ENCODE assay signal across 8 mouse cellular contexts in the genomic region with DNA sequence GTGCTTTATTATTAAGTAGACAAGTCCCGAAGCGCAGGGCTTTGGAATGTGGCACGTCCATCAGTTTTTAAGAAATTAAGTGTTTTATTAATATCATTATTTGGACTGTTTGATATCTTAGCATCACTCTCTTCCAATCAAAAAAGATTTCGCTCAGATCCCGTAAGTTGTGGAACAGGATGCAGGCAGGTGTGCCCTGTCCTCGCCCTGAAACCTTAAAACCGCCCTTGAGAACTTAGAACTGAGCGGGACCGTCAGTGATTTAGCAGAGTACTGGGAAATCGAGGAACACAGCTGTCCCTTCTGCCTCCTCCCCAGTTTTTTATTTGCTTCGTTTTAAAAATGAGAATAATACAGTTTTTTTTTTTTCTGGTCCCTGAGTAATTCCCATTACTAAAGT. TPM values are rescaled to one million over a fixed set of nuclear protein-coding genes. Genes with fewer than 3 reads are reported as not detected.
A peak's percentile ranks its signal among the peaks of the same experiment; 100 is the strongest.
DNase-seq lines count a peak whose midpoint lies in the region; ATAC-seq and TF ChIP-seq lines count a peak whose summit lies in the region.

No protein-coding gene starts in this region.

- 2% methylated on average over 11 of the region's 11 CpGs for WGBS in kidney, embryonic 15.5 days
- 1% methylated on average over 11 of the region's 11 CpGs for WGBS in bone marrow, adult 2 months
- WGBS in hindbrain, embryonic 15.5 days = 2% methylated on average over 11 of the region's 11 CpGs
- 4% methylated on average over 11 of the region's 11 CpGs for WGBS in midbrain, embryonic 16.5 days

- TF ChIP-seq CTCF in bone marrow, adult 2 months (IDR thresholded peaks at IDR 0.05; ENCODE audit: control insufficient read depth, insufficient read depth, low read length) = no peak

- no peak for TF ChIP-seq POLR2A in bone marrow, adult 2 months (IDR thresholded peaks at IDR 0.05; ENCODE audit: borderline replicate concordance, control insufficient read depth, low read depth, low read length)

- no peak for ATAC-seq in kidney, embryonic 15.5 days (replicated peaks; ENCODE audit: low FRiP score)
- ATAC-seq in hindbrain, embryonic 15.5 days (ENCODE audit: low FRiP score, low read depth) = no peak
- ATAC-seq in midbrain, embryonic 16.5 days = peak; percentile 16
- ATAC-seq in monocyte, adult 5-6 weeks (replicated peaks; ENCODE audit: insufficient number of reproducible peaks, low FRiP score, low TSS enrichment, poor library complexity, severe bottlenecking) = no peak

- H3K4me2 ChIP-seq in kidney, embryonic 15.5 days = peak overlapping the region; percentile 82
- peak overlapping the region; percentile 90 for H3K4me2 ChIP-seq in hindbrain, embryonic 15.5 days
- peak overlapping the region; percentile 88 for H3K4me2 ChIP-seq in midbrain, embryonic 16.5 days (ENCODE audit: low read length)

- H3K9me3 ChIP-seq in kidney, embryonic 15.5 days (replicated peaks) = no peaks in the 10 kb centered on the region
- no peaks in the 10 kb centered on the region for H3K9me3 ChIP-seq in hindbrain, embryonic 15.5 days
- no peaks in the 10 kb centered on the region for H3K9me3 ChIP-seq in midbrain, embryonic 16.5 days (replicated peaks; ENCODE audit: control insufficient read depth, low read length, poor library complexity, severe bottlenecking)

- peaks cover 23% of the 10 kb centered on the region for H3K4me1 ChIP-seq in kidney, embryonic 15.5 days
- no peaks in the 10 kb centered on the region; the same call in 1 of the 2 replicates for H3K4me1 ChIP-seq in bone marrow, adult 2 months (ENCODE audit: control insufficient read depth, insufficient read depth, low read length)
- peaks cover 16% of the 10 kb centered on the region for H3K4me1 ChIP-seq in hindbrain, embryonic 15.5 days (replicated peaks)
- peaks cover 13% of the 10 kb centered on the region for H3K4me1 ChIP-seq in midbrain, embryonic 16.5 days (ENCODE audit: control insufficient read depth, insufficient read depth, low read length)

- H3K36me3 ChIP-seq in kidney, embryonic 15.5 days = peaks cover 34% of the 10 kb centered on the region
- peaks cover 27% of the 10 kb centered on the region for H3K36me3 ChIP-seq in hindbrain, embryonic 15.5 days
- H3K36me3 ChIP-seq in midbrain, embryonic 16.5 days (ENCODE audit: control insufficient read depth, insufficient read depth, low read length) = peaks cover 15% of the 10 kb centered on the region

- peak overlapping the region; percentile 79 for H3K4me3 ChIP-seq in kidney, embryonic 15.5 days (replicated peaks)
- peak overlapping the region; percentile 93 for H3K4me3 ChIP-seq in bone marrow, adult 2 months (replicated peaks; ENCODE audit: control insufficient read depth, low read depth, low read length)
- H3K4me3 ChIP-seq in hindbrain, embryonic 15.5 days = peak overlapping the region; percentile 75
- H3K4me3 ChIP-seq in midbrain, embryonic 16.5 days (ENCODE audit: low read depth, low read length) = peak overlapping the region; percentile 75

- peak overlapping the region; percentile 79 for H3K9ac ChIP-seq in kidney, embryonic 15.5 days
- peak overlapping the region; percentile 70 for H3K9ac ChIP-seq in hindbrain, embryonic 15.5 days
- peak overlapping the region; percentile 85 for H3K9ac ChIP-seq in midbrain, embryonic 16.5 days (ENCODE audit: low read depth, low read length)

- peak overlapping the region; percentile 94 for H3K27ac ChIP-seq in kidney, embryonic 15.5 days
- H3K27ac ChIP-seq in bone marrow, adult 2 months (ENCODE audit: control insufficient read depth, insufficient read depth, low read depth, low read length, poor library complexity) = peak overlapping the region; percentile 84
- H3K27ac ChIP-seq in hindbrain, embryonic 15.5 days (replicated peaks) = peak overlapping the region; percentile 88
- peak overlapping the region; percentile 88 for H3K27ac ChIP-seq in midbrain, embryonic 16.5 days (ENCODE audit: low read length)

- no peak for DNase-seq in kidney, postnatal 25 days
- DNase-seq in embryo, embryonic 10.5 days (ENCODE audit: low spot score) = no peak
- DNase-seq in layer of hippocampus, postnatal 25 days (ENCODE audit: extremely low spot score in 1 of 2, low spot score in 1 of 2) = no peak

- H3K27me3 ChIP-seq in kidney, embryonic 15.5 days = no peaks in the 10 kb centered on the region
- H3K27me3 ChIP-seq in hindbrain, embryonic 15.5 days = no peaks in the 10 kb centered on the region
- H3K27me3 ChIP-seq in midbrain, embryonic 16.5 days (ENCODE audit: control insufficient read depth, insufficient read depth, low read depth, low read length) = no peaks in the 10 kb centered on the region

RNA-seq across cellular contexts. Expression of a gene that starts 0.6 kb away (rescaled TPM):
- 98.7 and 111 TPM in 2 replicates for polyA plus RNA-seq in kidney, embryonic 15.5 days (2015; fragmentation: Nextera tagmentation; extraction: Ambion mirVana)
- 4.4 and 16.4 TPM in 2 replicates for polyA plus RNA-seq in bone marrow, adult 2 months (2011; ENCODE audit: insufficient read depth, insufficient read length, low replicate concordance, missing spikeins)
- 103 and 113 TPM in 2 replicates for polyA plus RNA-seq in hindbrain, embryonic 15.5 days (2015; fragmentation: Nextera tagmentation; extraction: Ambion mirVana)
- polyA plus RNA-seq in midbrain, embryonic 16.5 days (2015; fragmentation: Nextera tagmentation; extraction: Ambion mirVana) = 105 and 113 TPM in 2 replicates
- 10 to 100 TPM; 25.7 to 35.0 TPM for total RNA-seq in layer of hippocampus, postnatal 25 days (2021)
- total RNA-seq in monocyte, adult 5-6 weeks (2017) = 44.9 to 54.5 TPM (median 46.9 TPM) in 3 replicates

RNA-seq across cellular contexts. Expression of a gene that starts 10.1 kb away (rescaled TPM):
- polyA plus RNA-seq in kidney, embryonic 15.5 days (2015; fragmentation: Nextera tagmentation; extraction: Ambion mirVana) = 0.10 TPM in 1 of 2 replicates, not detected in the other
- not detected in 2 replicates for polyA plus RNA-seq in bone marrow, adult 2 months (2011; ENCODE audit: insufficient read depth, insufficient read length, low replicate concordance, missing spikeins)
- 0.27 TPM in 1 of 2 replicates, not detected in the other for polyA plus RNA-seq in hindbrain, embryonic 15.5 days (2015; fragmentation: Nextera tagmentation; extraction: Ambion mirVana)
- 0.16 and 0.27 TPM in 2 replicates for polyA plus RNA-seq in midbrain, embryonic 16.5 days (2015; fragmentation: Nextera tagmentation; extraction: Ambion mirVana)
- total RNA-seq in layer of hippocampus, postnatal 25 days (2021) = not detected
- not detected in 3 replicates for total RNA-seq in monocyte, adult 5-6 weeks (2017)

RNA-seq across cellular contexts. Expression of a gene that starts 20.0 kb away (rescaled TPM):
- polyA plus RNA-seq in kidney, embryonic 15.5 days (2015; fragmentation: Nextera tagmentation; extraction: Ambion mirVana) = 66.4 and 66.6 TPM in 2 replicates
- polyA plus RNA-seq in bone marrow, adult 2 months (2011; ENCODE audit: insufficient read depth, insufficient read length, low replicate concordance, missing spikeins) = 15.3 and 19.6 TPM in 2 replicates
- polyA plus RNA-seq in hindbrain, embryonic 15.5 days (2015; fragmentation: Nextera tagmentation; extraction: Ambion mirVana) = 38.6 and 42.6 TPM in 2 replicates
- polyA plus RNA-seq in midbrain, embryonic 16.5 days (2015; fragmentation: Nextera tagmentation; extraction: Ambion mirVana) = 38.0 and 45.8 TPM in 2 replicates
- 10 to 100 TPM; 32.5 to 32.9 TPM for total RNA-seq in layer of hippocampus, postnatal 25 days (2021)
- total RNA-seq in monocyte, adult 5-6 weeks (2017) = 139 to 178 TPM (median 141 TPM) in 3 replicates

RNA-seq across cellular contexts. Expression of a gene that starts 20.0 kb away (rescaled TPM):
- polyA plus RNA-seq in kidney, embryonic 15.5 days (2015; fragmentation: Nextera tagmentation; extraction: Ambion mirVana) = 57.9 and 62.3 TPM in 2 replicates
- 20.7 and 27.7 TPM in 2 replicates for polyA plus RNA-seq in bone marrow, adult 2 months (2011; ENCODE audit: insufficient read depth, insufficient read length, low replicate concordance, missing spikeins)
- 58.8 and 62.1 TPM in 2 replicates for polyA plus RNA-seq in hindbrain, embryonic 15.5 days (2015; fragmentation: Nextera tagmentation; extraction: Ambion mirVana)
- 66.3 and 68.0 TPM in 2 replicates for polyA plus RNA-seq in midbrain, embryonic 16.5 days (2015; fragmentation: Nextera tagmentation; extraction: Ambion mirVana)
- total RNA-seq in layer of hippocampus, postnatal 25 days (2021) = 10 to 100 TPM; 52.7 to 58.2 TPM
- total RNA-seq in monocyte, adult 5-6 weeks (2017) = 40.7 to 61.7 TPM (median 53.5 TPM) in 3 replicates

RNA-seq across cellular contexts. Expression of a gene that starts 34.5 kb away (rescaled TPM):
- 11.6 and 12.3 TPM in 2 replicates for polyA plus RNA-seq in kidney, embryonic 15.5 days (2015; fragmentation: Nextera tagmentation; extraction: Ambion mirVana)
- 13.2 and 13.5 TPM in 2 replicates for polyA plus RNA-seq in bone marrow, adult 2 months (2011; ENCODE audit: insufficient read depth, insufficient read length, low replicate concordance, missing spikeins)
- polyA plus RNA-seq in hindbrain, embryonic 15.5 days (2015; fragmentation: Nextera tagmentation; extraction: Ambion mirVana) = 4.2 and 6.1 TPM in 2 replicates
- 2.0 and 2.4 TPM in 2 replicates for polyA plus RNA-seq in midbrain, embryonic 16.5 days (2015; fragmentation: Nextera tagmentation; extraction: Ambion mirVana)
- total RNA-seq in layer of hippocampus, postnatal 25 days (2021) = 1 to 10 TPM; 4.1 to 5.9 TPM
- total RNA-seq in monocyte, adult 5-6 weeks (2017) = 20.6 to 56.7 TPM (median 46.8 TPM) in 3 replicates
